Mouse (Mus musculus): Measurements from ENCODE around the gene Tns3. TPM values are rescaled to one million over a fixed set of nuclear protein-coding genes. Genes with fewer than 3 reads are reported as not detected.

The Tns3 gene
- polyA plus RNA-seq, 1 experiment from 2014 or later, result 6.8 TPM

- DNase-seq (ENCODE audit: low spot score) (no peak), ATAC-seq (ENCODE audit: low FRiP score) (no peak)
- Histone ChIP-seq H3K9me3 (ENCODE audit: control insufficient read depth, low read length) (no peaks in the 10 kb centered on the region), H3K4me2 (replicated peaks) (no peak overlapping the region), H3K4me1 (replicated peaks; ENCODE audit: control insufficient read depth, insufficient read depth, low read length) (no peaks in the 10 kb centered on the region), H3K27me3 (ENCODE audit: control insufficient read depth, insufficient read depth, low read length) (no peaks in the 10 kb centered on the region), H3K36me3 (replicated peaks; ENCODE audit: control insufficient read depth, insufficient read depth) (no peaks in the 10 kb centered on the region), H3K4me3 (replicated peaks; ENCODE audit: low read length) (no peak overlapping the region), H3K9ac (no peak overlapping the region), H3K27ac (no peak overlapping the region)
- 89% methylated on average over 8 of the region's 8 CpGs for WGBS
These were observed 231.4 kb downstream of the Tns3 start for GRCm38 (mm10) chr11:8432941-8433340.

- Histone ChIP-seq H3K4me3 (replicated peaks; ENCODE audit: low read length) (no peak overlapping the region), H3K4me2 (replicated peaks) (no peak overlapping the region), H3K9me3 (ENCODE audit: control insufficient read depth, low read length) (no peaks in the 10 kb centered on the region), H3K9ac (no peak overlapping the region), H3K27ac (no peak overlapping the region), H3K36me3 (replicated peaks; ENCODE audit: control insufficient read depth, insufficient read depth) (no peaks in the 10 kb centered on the region), H3K27me3 (ENCODE audit: control insufficient read depth, insufficient read depth, low read length) (no peaks in the 10 kb centered on the region), H3K4me1 (replicated peaks; ENCODE audit: control insufficient read depth, insufficient read depth, low read length) (peaks cover 13% of the 10 kb centered on the region; the same call in 1 of the 2 replicates)
- ATAC-seq (ENCODE audit: low FRiP score) (no peak), DNase-seq (ENCODE audit: low spot score) (no peak)
- 93% methylated on average over 11 of the region's 11 CpGs for WGBS
These were observed 236.7 kb downstream of the Tns3 start for GRCm38 (mm10) chr11:8427660-8428059.

DNA sequence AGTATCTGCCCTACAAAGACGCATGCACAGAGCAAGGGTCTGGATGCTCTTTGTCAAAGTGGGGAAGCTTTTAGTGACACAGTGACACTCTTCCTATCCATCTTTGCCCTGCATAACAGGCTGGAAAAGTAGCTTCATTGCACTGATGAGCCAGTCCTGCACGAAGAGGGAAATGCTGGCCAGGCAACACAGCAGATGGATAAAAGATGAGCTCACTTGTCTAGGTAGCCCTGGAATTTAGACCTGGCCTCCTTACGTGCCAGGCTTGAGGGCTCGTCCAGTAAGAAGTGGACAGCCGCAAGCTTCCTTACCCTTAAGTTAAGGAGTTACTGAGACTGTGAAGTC is 239.1 kb downstream of the Tns3 start:
- H3K27ac ChIP-seq, result peak overlapping the region; percentile 79; the same call in 1 of the 2 replicates
- WGBS, result 85% methylated on average over 5 of the region's 5 CpGs

DNA sequence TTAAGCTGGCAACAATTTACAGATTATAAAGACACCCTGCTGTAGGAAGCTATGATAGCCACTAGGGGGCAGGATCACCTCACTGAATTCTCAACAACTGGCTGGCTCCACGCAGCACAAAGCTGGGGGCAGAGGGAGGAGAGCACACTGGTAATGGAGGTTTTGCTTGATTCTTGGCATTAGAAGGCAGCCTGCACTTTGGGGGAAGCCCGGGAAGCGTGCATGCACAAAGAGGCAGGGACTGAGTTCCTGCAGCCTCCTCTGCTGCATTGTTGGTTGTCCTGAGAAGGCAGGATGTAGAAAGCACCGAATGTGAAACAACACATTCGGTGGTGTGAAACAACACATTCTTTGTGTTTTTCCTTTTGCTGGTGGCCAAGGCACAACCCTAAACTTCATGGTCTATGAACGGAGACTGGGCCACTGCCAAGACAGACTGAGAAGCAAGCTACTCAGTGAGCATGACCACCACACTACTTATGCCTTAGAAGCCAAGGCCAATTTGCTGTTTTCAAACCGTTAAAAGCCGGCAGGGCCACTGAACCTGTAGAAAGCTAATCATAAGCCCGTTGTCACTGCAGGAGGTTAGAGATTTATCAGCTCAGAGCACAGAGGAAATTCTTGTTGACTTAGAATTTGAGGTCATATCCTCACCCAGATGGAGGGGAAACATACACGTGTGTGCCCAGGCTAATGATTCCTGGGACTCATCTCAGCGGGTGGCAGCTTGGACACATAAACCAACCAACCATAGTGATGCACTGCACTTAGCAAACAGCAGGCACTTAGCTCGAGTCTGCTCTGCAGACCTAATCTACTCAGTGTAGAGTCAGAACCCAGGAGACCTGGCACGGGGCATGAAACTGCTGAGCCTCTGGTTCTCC is 239.8 kb downstream of the Tns3 start:
- Histone ChIP-seq H3K9ac (0 out of 2 replicates have a peak overlapping the region, but pooled peaks have one; percentile 25), H3K4me1 (replicated peaks; ENCODE audit: control insufficient read depth, insufficient read depth, low read length) (peaks cover 13% of the 10 kb centered on the region; the same call in 1 of the 2 replicates), H3K27ac (peak overlapping the region; percentile 79), H3K9me3 (ENCODE audit: control insufficient read depth, low read length) (no peaks in the 10 kb centered on the region), H3K27me3 (ENCODE audit: control insufficient read depth, insufficient read depth, low read length) (no peaks in the 10 kb centered on the region), H3K36me3 (replicated peaks; ENCODE audit: control insufficient read depth, insufficient read depth) (no peaks in the 10 kb centered on the region), H3K4me2 (replicated peaks) (peak overlapping the region; percentile 37), H3K4me3 (replicated peaks; ENCODE audit: low read length) (no peak overlapping the region)
- ATAC-seq (ENCODE audit: low FRiP score), result peak; percentile 95
- WGBS, result 32% methylated on average over 13 of the region's 13 CpGs
- DNase-seq (ENCODE audit: low spot score), result peak; percentile 91

More for the DNA sequence above, 239.1 kb downstream of the Tns3 start:
- Histone ChIP-seq H3K36me3 (replicated peaks; ENCODE audit: control insufficient read depth, insufficient read depth) (no peaks in the 10 kb centered on the region), H3K9ac (no peak overlapping the region), H3K4me2 (replicated peaks) (no peak overlapping the region), H3K9me3 (ENCODE audit: control insufficient read depth, low read length) (no peaks in the 10 kb centered on the region), H3K4me1 (replicated peaks; ENCODE audit: control insufficient read depth, insufficient read depth, low read length) (peaks cover 13% of the 10 kb centered on the region; the same call in 1 of the 2 replicates), H3K27me3 (ENCODE audit: control insufficient read depth, insufficient read depth, low read length) (no peaks in the 10 kb centered on the region), H3K4me3 (replicated peaks; ENCODE audit: low read length) (no peak overlapping the region)
- ATAC-seq (ENCODE audit: low FRiP score) (no peak), DNase-seq (ENCODE audit: low spot score) (no peak)

- H3K4me1 ChIP-seq (replicated peaks; ENCODE audit: control insufficient read depth, insufficient read depth, low read length), result no peaks in the 10 kb centered on the region
- H3K36me3 ChIP-seq (replicated peaks; ENCODE audit: control insufficient read depth, insufficient read depth), result no peaks in the 10 kb centered on the region
- no peak overlapping the region for H3K27ac ChIP-seq
- H3K9me3 ChIP-seq (ENCODE audit: control insufficient read depth, low read length), result no peaks in the 10 kb centered on the region
- H3K4me2 ChIP-seq (replicated peaks), result no peak overlapping the region
- no peak overlapping the region for H3K9ac ChIP-seq
- ATAC-seq (ENCODE audit: low FRiP score) (peak; percentile 83), DNase-seq (ENCODE audit: low spot score) (peak; percentile 89)
- H3K27me3 ChIP-seq (ENCODE audit: control insufficient read depth, insufficient read depth, low read length), result no peaks in the 10 kb centered on the region
- H3K4me3 ChIP-seq (replicated peaks; ENCODE audit: low read length), result no peak overlapping the region
- WGBS, result 29% methylated on average over 18 of the region's 18 CpGs
These were observed 259.0 kb downstream of the Tns3 start for GRCm38 (mm10) chr11:8405225-8405899.

DNA sequence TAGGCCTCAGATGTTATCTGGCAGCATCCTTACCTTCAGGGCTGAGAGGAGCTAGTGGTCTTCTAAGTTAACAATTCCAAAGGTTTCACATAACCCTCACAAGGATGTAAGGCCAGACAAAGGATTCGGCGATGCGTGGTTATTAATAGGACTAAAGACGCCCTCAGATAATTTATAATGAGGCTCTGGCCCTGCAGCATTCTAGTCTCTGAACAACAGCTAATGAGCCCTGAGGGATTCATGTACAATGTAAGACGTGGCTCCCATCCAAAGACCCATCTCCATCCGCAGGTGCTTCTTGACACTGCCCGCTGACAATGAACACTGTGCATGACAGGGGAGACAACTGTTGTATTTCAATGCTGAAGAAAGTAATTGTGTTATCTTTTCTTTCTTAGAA is 263.0 kb downstream of the Tns3 start:
- H3K27me3 ChIP-seq (ENCODE audit: control insufficient read depth, insufficient read depth, low read length), result no peaks in the 10 kb centered on the region
- no peak overlapping the region for H3K4me2 ChIP-seq (replicated peaks)
- no peaks in the 10 kb centered on the region for H3K36me3 ChIP-seq (replicated peaks; ENCODE audit: control insufficient read depth, insufficient read depth)
- no peak overlapping the region for H3K4me3 ChIP-seq (replicated peaks; ENCODE audit: low read length)
- WGBS, result 51% methylated on average over 7 of the region's 7 CpGs
- DNase-seq (ENCODE audit: low spot score), result no peak
- ATAC-seq (ENCODE audit: low FRiP score), result no peak
- H3K4me1 ChIP-seq (replicated peaks; ENCODE audit: control insufficient read depth, insufficient read depth, low read length), result no peaks in the 10 kb centered on the region
- no peak overlapping the region for H3K9ac ChIP-seq
- peaks cover 5% of the 10 kb centered on the region; the same call in 1 of the 2 replicates for H3K9me3 ChIP-seq (ENCODE audit: control insufficient read depth, low read length)
- no peak overlapping the region for H3K27ac ChIP-seq

DNA sequence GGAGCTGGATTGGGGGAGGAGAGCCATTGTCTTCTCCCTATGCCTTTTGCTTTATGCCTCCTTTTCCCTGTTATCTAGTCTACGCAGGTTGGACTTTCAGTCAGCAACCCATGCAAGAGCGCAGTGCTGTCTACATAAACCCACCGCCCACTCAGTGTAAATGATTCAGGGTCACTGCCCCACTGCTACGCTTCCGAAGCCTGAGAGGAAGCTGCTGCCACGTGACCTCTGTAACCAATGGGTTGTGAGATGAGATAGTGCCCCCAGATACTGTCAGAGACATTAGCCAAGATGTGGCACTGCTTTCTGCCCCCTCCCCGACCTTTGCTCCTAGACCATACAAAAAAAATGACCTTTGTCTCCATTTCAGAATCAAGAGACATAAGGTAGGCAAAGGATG is 268.0 kb downstream of the Tns3 start:
- ATAC-seq (ENCODE audit: low FRiP score), result no peak
- WGBS, result 83% methylated on average over 7 of the region's 7 CpGs
- DNase-seq (ENCODE audit: low spot score), result no peak

DNA sequence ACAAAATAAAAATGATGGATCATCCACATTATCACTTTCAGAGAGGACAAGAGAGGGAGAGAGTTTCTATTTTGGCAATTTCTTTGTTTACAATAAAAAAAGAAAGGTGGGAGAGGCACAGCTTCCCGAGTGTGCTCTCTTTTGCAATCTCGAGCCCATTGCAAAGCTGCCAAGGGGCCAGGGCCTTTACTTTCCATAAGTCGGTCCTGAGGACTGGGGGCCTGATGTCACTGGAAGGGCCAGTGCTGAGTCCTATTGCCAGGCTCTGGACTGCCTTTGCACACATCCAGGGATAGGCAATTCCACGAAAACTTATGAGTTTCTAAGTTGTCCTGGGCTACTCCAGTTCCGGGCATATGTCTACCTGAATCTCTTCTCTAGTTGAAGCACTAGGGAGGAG is 272.8 kb downstream of the Tns3 start:
- no peaks in the 10 kb centered on the region for H3K27me3 ChIP-seq (ENCODE audit: control insufficient read depth, insufficient read depth, low read length)
- no peak overlapping the region for H3K4me3 ChIP-seq (replicated peaks; ENCODE audit: low read length)
- H3K9ac ChIP-seq, result no peak overlapping the region
- ATAC-seq (ENCODE audit: low FRiP score), result no peak
- no peak overlapping the region for H3K4me2 ChIP-seq (replicated peaks)
- WGBS, result 80% methylated on average over 5 of the region's 5 CpGs
- DNase-seq (ENCODE audit: low spot score), result no peak
- no peaks in the 10 kb centered on the region for H3K36me3 ChIP-seq (replicated peaks; ENCODE audit: control insufficient read depth, insufficient read depth)
- no peak overlapping the region for H3K27ac ChIP-seq
- H3K9me3 ChIP-seq (ENCODE audit: control insufficient read depth, low read length), result no peaks in the 10 kb centered on the region
- no peaks in the 10 kb centered on the region for H3K4me1 ChIP-seq (replicated peaks; ENCODE audit: control insufficient read depth, insufficient read depth, low read length)

More for the DNA sequence above, 268.0 kb downstream of the Tns3 start:
- Histone ChIP-seq H3K36me3 (replicated peaks; ENCODE audit: control insufficient read depth, insufficient read depth) (no peaks in the 10 kb centered on the region), H3K4me1 (replicated peaks; ENCODE audit: control insufficient read depth, insufficient read depth, low read length) (no peaks in the 10 kb centered on the region), H3K9me3 (ENCODE audit: control insufficient read depth, low read length) (peaks cover 5% of the 10 kb centered on the region; the same call in 1 of the 2 replicates), H3K4me3 (replicated peaks; ENCODE audit: low read length) (no peak overlapping the region), H3K27ac (no peak overlapping the region), H3K9ac (no peak overlapping the region), H3K27me3 (ENCODE audit: control insufficient read depth, insufficient read depth, low read length) (no peaks in the 10 kb centered on the region), H3K4me2 (replicated peaks) (no peak overlapping the region)

GRCm38 (mm10) chr11:8385891-8386405 is 278.4 kb downstream of the Tns3 start:
- Histone ChIP-seq H3K27ac (no peak overlapping the region), H3K4me1 (replicated peaks; ENCODE audit: control insufficient read depth, insufficient read depth, low read length) (no peaks in the 10 kb centered on the region), H3K9me3 (ENCODE audit: control insufficient read depth, low read length) (no peaks in the 10 kb centered on the region), H3K9ac (no peak overlapping the region), H3K4me3 (replicated peaks; ENCODE audit: low read length) (no peak overlapping the region), H3K4me2 (replicated peaks) (no peak overlapping the region), H3K36me3 (replicated peaks; ENCODE audit: control insufficient read depth, insufficient read depth) (no peaks in the 10 kb centered on the region), H3K27me3 (ENCODE audit: control insufficient read depth, insufficient read depth, low read length) (no peaks in the 10 kb centered on the region)
- WGBS, result 88% methylated on average over 7 of the region's 7 CpGs
- DNase-seq (ENCODE audit: low spot score), result no peak
- no peak for ATAC-seq (ENCODE audit: low FRiP score)

All from hindbrain, embryonic 14.5 days (tissue).